Mouse (Mus musculus): ENCODE measurements at regions not wholly inside any gene's neighbourhood (a gene's known extent, or its start where the extent isn't known, plus 50 kb on each side); places are given as distances from the start of the nearest gene placed in this dataset.

GRCm38 (mm10) chr11:28669359-28669758 is 85.2 kb upstream of the Ccdc85a start:
- in situ Hi-C loops (cut with MboI; ENCODE audit: low pct_ligation_motif_present, low pct_unique_long_range_greater_than_20kb, low sequenced_read_pairs), result no loop called here
- dilution Hi-C loops (cut with MboI; ENCODE audit: extremely low pct_ligation_motif_present, extremely low pct_unique_long_range_greater_than_20kb, low sequenced_read_pairs), result no loop called here

DNA sequence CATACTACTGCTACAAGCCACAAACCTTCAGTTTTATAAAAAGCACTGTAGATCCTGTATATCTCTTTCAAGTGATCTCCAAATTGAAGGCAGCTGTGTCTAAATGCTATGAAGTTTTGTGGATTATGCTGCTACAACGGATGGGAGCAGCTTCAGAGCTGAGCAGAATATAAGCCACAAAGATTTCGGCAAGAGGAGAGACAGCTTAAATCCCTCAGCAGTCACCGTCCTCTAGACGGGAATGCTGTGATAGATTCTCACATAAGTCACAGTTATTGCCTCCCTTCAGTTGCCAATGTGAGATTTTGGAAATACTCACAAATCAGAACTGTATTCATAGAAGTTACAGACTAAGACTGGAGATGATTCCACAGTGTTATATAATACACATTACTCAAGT is 76.3 kb upstream of the Ccdc85a start:
- dilution Hi-C loops (cut with MboI; ENCODE audit: extremely low pct_ligation_motif_present, extremely low pct_unique_long_range_greater_than_20kb, low sequenced_read_pairs), result no loop called here
- no peak overlapping the region for H3K4me2 ChIP-seq (ENCODE audit: insufficient read depth, low read depth, poor library complexity, severe bottlenecking)

More at GRCm38 (mm10) chr11:28669359-28669758, 85.2 kb upstream of the Ccdc85a start:
- Histone ChIP-seq H3K9ac (ENCODE audit: insufficient read depth, low read depth) (no peak overlapping the region), H3K4me2 (ENCODE audit: insufficient read depth, low read depth, poor library complexity, severe bottlenecking) (no peak overlapping the region), H3K36me3 (replicated peaks in 1 of 2; ENCODE audit: control insufficient read depth in 1 of 2, insufficient read depth in 1 of 2, low read length in 1 of 2) (no peaks in the 10 kb centered on the region), H3K4me3 (replicated peaks in 1 of 3; ENCODE audit: low read depth in 2 of 3, low read length in 2 of 3, poor library complexity in 1 of 3) (no peak overlapping the region), H3K27ac (ENCODE audit: insufficient read depth, low read depth) (no peak overlapping the region), H3K9me3 (replicated peaks; ENCODE audit: low read length) (no peaks in the 10 kb centered on the region), H3K27me3 (replicated peaks) (no peaks in the 10 kb centered on the region), H3K4me1 (ENCODE audit: control insufficient read depth in 1 of 2, insufficient read depth in 2 of 2) (no peaks in the 10 kb centered on the region), H3K79me2 (replicated peaks; ENCODE audit: control insufficient read depth, extremely low read depth, insufficient read depth, poor library complexity, severe bottlenecking) (no peaks in the 10 kb centered on the region)
- TF ChIP-seq CTCF (conservative IDR thresholded peaks at IDR 0.05 in 1 of 2, IDR thresholded peaks at IDR 0.05 in 1 of 2; ENCODE audit: low read depth in 2 of 2, low read length in 2 of 2) (no peak), ETS1 (conservative IDR thresholded peaks at IDR 0.05; ENCODE audit: low read depth, low read length) (no peak), E2F4 (IDR thresholded peaks at IDR 0.05; ENCODE audit: insufficient replicate concordance, low read depth, low read length) (no peak), MXI1 (IDR thresholded peaks at IDR 0.05; ENCODE audit: low read depth, low read length) (no peak), MEF2A (IDR thresholded peaks at IDR 0.05; ENCODE audit: borderline replicate concordance, low read depth, low read length) (no peak), MYC (IDR thresholded peaks at IDR 0.05; ENCODE audit: low read depth, low read length) (no peak), CHD2 (IDR thresholded peaks at IDR 0.05; ENCODE audit: low read length) (no peak), ZKSCAN1 (IDR thresholded peaks at IDR 0.05; ENCODE audit: borderline replicate concordance, low read depth, low read length) (no peak), RCOR1 (conservative IDR thresholded peaks at IDR 0.05; ENCODE audit: low read depth, low read length) (no peak), TBP (conservative IDR thresholded peaks at IDR 0.05; ENCODE audit: low read depth, low read length) (no peak), NRF1 (IDR thresholded peaks at IDR 0.05; ENCODE audit: low read depth, low read length) (no peak), MAZ (IDR thresholded peaks at IDR 0.05; ENCODE audit: low read depth, low read length) (no peak), SIN3A (IDR thresholded peaks at IDR 0.05; ENCODE audit: low read length) (no peak), MAX (IDR thresholded peaks at IDR 0.05; ENCODE audit: low read length) (no peak), MAFK (IDR thresholded peaks at IDR 0.05; ENCODE audit: insufficient replicate concordance, low read length) (no peak), ZMIZ1 (IDR thresholded peaks at IDR 0.05; ENCODE audit: low read depth, low read length) (no peak), USF1 (IDR thresholded peaks at IDR 0.05; ENCODE audit: low read depth, low read length) (no peak), ZNF384 (IDR thresholded peaks at IDR 0.05; ENCODE audit: low read depth, low read length) (no peak), PAX5 (IDR thresholded peaks at IDR 0.05; ENCODE audit: low read length) (no peak)
- no peak for DNase-seq (ENCODE audit: extremely low read depth)

More for the DNA sequence above, 76.3 kb upstream of the Ccdc85a start:
- Histone ChIP-seq H3K79me2 (replicated peaks; ENCODE audit: control insufficient read depth, extremely low read depth, insufficient read depth, poor library complexity, severe bottlenecking) (no peaks in the 10 kb centered on the region), H3K27ac (ENCODE audit: insufficient read depth, low read depth) (no peak overlapping the region), H3K4me1 (ENCODE audit: control insufficient read depth in 1 of 2, insufficient read depth in 2 of 2) (no peaks in the 10 kb centered on the region), H3K9ac (ENCODE audit: insufficient read depth, low read depth) (no peak overlapping the region), H3K36me3 (replicated peaks in 1 of 2; ENCODE audit: control insufficient read depth in 1 of 2, insufficient read depth in 1 of 2, low read length in 1 of 2) (no peaks in the 10 kb centered on the region), H3K9me3 (replicated peaks; ENCODE audit: low read length) (no peaks in the 10 kb centered on the region), H3K4me3 (replicated peaks in 1 of 3; ENCODE audit: low read depth in 2 of 3, low read length in 2 of 3, poor library complexity in 1 of 3) (no peak overlapping the region), H3K27me3 (replicated peaks) (no peaks in the 10 kb centered on the region)
- in situ Hi-C loops (cut with MboI; ENCODE audit: low pct_ligation_motif_present, low pct_unique_long_range_greater_than_20kb, low sequenced_read_pairs), result no loop called here
- TF ChIP-seq NRF1 (IDR thresholded peaks at IDR 0.05; ENCODE audit: low read depth, low read length), result no peak
- TF ChIP-seq JUND (conservative IDR thresholded peaks at IDR 0.05; ENCODE audit: low read depth, low read length), result no peak
- TF ChIP-seq TBP (conservative IDR thresholded peaks at IDR 0.05; ENCODE audit: low read depth, low read length), result no peak
- TF ChIP-seq ZKSCAN1 (IDR thresholded peaks at IDR 0.05; ENCODE audit: borderline replicate concordance, low read depth, low read length), result no peak
- no peak for TF ChIP-seq IRF4 (IDR thresholded peaks at IDR 0.05; ENCODE audit: low read depth, low read length)
- TF ChIP-seq MAX (IDR thresholded peaks at IDR 0.05; ENCODE audit: low read length), result no peak
- TF ChIP-seq UBTF (IDR thresholded peaks at IDR 0.05; ENCODE audit: low read depth, low read length), result no peak
- no peak for TF ChIP-seq RCOR1 (conservative IDR thresholded peaks at IDR 0.05; ENCODE audit: low read depth, low read length)
- TF ChIP-seq CTCF (conservative IDR thresholded peaks at IDR 0.05 in 1 of 2, IDR thresholded peaks at IDR 0.05 in 1 of 2; ENCODE audit: low read depth in 2 of 2, low read length in 2 of 2), result no peak
- no peak for TF ChIP-seq ZNF384 (IDR thresholded peaks at IDR 0.05; ENCODE audit: low read depth, low read length)
- TF ChIP-seq POLR2AphosphoS2 (IDR thresholded peaks at IDR 0.05; ENCODE audit: low read depth, low read length), result no peak
- no peak for TF ChIP-seq KAT2A (IDR thresholded peaks at IDR 0.05; ENCODE audit: insufficient replicate concordance, low read length)
- no peak for TF ChIP-seq E2F4 (IDR thresholded peaks at IDR 0.05; ENCODE audit: insufficient replicate concordance, low read depth, low read length)
- TF ChIP-seq MXI1 (IDR thresholded peaks at IDR 0.05; ENCODE audit: low read depth, low read length), result no peak
- TF ChIP-seq NELFE (IDR thresholded peaks at IDR 0.05; ENCODE audit: low read depth, low read length), result no peak
- TF ChIP-seq MAZ (IDR thresholded peaks at IDR 0.05; ENCODE audit: low read depth, low read length), result no peak
- TF ChIP-seq ELF1 (IDR thresholded peaks at IDR 0.05; ENCODE audit: low read depth, low read length), result no peak
- no peak for TF ChIP-seq POLR2A (IDR thresholded peaks at IDR 0.05; ENCODE audit: low read depth, low read length)
- TF ChIP-seq MEF2A (IDR thresholded peaks at IDR 0.05; ENCODE audit: borderline replicate concordance, low read depth, low read length), result no peak
- DNase-seq (ENCODE audit: extremely low read depth), result no peak

Measured in CH12.LX (cell line).